Mouse (Mus musculus): ENCODE measurements around the gene Galns.

Gene Galns

GRCm38 (mm10) chr8:122564363-122565352, 46.6 kb downstream of the Galns start:
- DNase-seq: no peak

GRCm38 (mm10) chr8:122561199-122561598, 50.1 kb downstream of the Galns start:
- DNase-seq: no peak

- DNase-seq: peak; percentile 46
Observed at GRCm38 (mm10) chr8:122558671-122559349, 52.5 kb downstream of the Galns start.

- DNase-seq: no peak
Observed at GRCm38 (mm10) chr8:122557248-122558038, 53.8 kb downstream of the Galns start.

GRCm38 (mm10) chr8:122556030-122557009, 54.9 kb downstream of the Galns start:
- DNase-seq: peak; percentile 70

GRCm38 (mm10) chr8:122554786-122555185, 56.5 kb downstream of the Galns start:
- DNase-seq: no peak

- DNase-seq: peak; percentile 98
Observed at GRCm38 (mm10) chr8:122551265-122552051, 59.8 kb downstream of the Galns start, which contains the start of gene Piezo1. Piezo1 (minus strand) TSS chr8:122551329.

GRCm38 (mm10) chr8:122550995-122551264, 60.3 kb downstream of the Galns start:
- DNase-seq: no peak

GRCm38 (mm10) chr8:122550234-122550994, 60.8 kb downstream of the Galns start:
- DNase-seq: peak; percentile 64

GRCm38 (mm10) chr8:122548891-122549439, 62.3 kb downstream of the Galns start:
- no peak for DNase-seq

GRCm38 (mm10) chr8:122548331-122548730, 62.9 kb downstream of the Galns start:
- no peak for DNase-seq

- peak; percentile 45 for DNase-seq
Observed at GRCm38 (mm10) chr8:122547815-122548214, 63.4 kb downstream of the Galns start.

GRCm38 (mm10) chr8:122546811-122547453, 64.3 kb downstream of the Galns start:
- peak; percentile 66 for DNase-seq

GRCm38 (mm10) chr8:122546066-122546755, 65.1 kb downstream of the Galns start:
- DNase-seq: no peak

GRCm38 (mm10) chr8:122544138-122544537, 67.1 kb downstream of the Galns start:
- DNase-seq: no peak

- DNase-seq: no peak
Observed at GRCm38 (mm10) chr8:122538310-122539076, 72.8 kb downstream of the Galns start.

- DNase-seq: no peak
Observed at GRCm38 (mm10) chr8:122537812-122538211, 73.5 kb downstream of the Galns start.

GRCm38 (mm10) chr8:122537033-122537432, 74.2 kb downstream of the Galns start:
- peak; percentile 78 for DNase-seq

Measured in lung, postnatal 14 days (tissue).